Mouse (Mus musculus): ENCODE data around the gene Cpvl.

DNA sequence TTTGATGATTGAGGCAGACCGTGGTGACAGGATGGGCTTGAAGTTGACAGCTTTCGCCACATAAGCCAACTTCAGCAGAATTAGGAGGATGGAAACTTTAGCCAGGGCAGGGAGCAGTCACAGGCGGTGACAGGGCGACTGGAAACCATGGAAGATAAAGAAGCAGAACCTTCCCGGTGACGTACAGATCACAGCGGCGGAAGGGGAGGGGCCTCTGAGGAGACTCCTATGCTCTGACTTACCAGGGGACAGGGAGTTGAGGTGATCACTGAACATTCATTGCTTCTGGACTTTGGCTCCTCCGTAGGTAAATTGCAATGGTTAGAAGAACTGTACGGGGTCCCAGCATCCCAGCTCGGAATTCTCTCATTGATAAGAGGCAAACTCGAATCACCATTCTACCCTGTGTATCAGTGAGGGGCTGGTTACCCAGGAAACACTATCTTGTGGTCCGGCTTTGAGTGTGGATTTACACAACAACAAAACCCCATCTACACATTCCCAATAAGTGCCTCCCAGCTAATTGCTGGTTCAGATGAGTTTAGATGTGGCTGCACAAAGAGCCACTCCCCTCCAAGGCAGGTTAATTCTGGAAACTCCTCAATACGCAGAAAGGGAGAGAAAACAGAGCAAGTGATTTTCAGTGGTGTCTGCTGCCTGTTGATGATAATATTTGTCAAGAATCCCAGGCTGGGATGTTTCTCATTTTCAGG, 8.0 kb upstream of the Cpvl start:
- TF ChIP-seq CTCF (IDR thresholded peaks at IDR 0.05; ENCODE audit: low read depth, low read length) (no peak), POLR2A (IDR thresholded peaks at IDR 0.05; ENCODE audit: extremely low read depth, insufficient read depth, low read length) (no peak)
